Mouse (Mus musculus) neural tube, embryonic 15.5 days (tissue): Measurements from ENCODE around the gene Tpp2. TPM values are rescaled to one million over a fixed set of nuclear protein-coding genes. Genes with fewer than 3 reads are reported as not detected.
"Not testable (repeated sequence)": the region's sequence is repeated elsewhere in the genome, so short reads cannot be mapped to it uniquely, and the experiment has no call there.

Experiments
- ATAC-seq: fragments of 200-750 bp; cut with Nextera tagmentation; 2 replicates; pipeline ENCODE4 v1.8.0; 2017; ENCODE audit warnings: mild to moderate bottlenecking, moderate TSS enrichment, moderate library complexity; ENCODE audit not compliant: low FRiP score
- H3K27ac ChIP-seq: fragments of 300-500 bp; sonication (generic); replicated peaks from 2 replicates; pipeline ENCODE4 v1.5.1; 2015; ENCODE audit warnings: mild to moderate bottlenecking, inconsistent platforms
- H3K27me3 ChIP-seq: fragments of 300-500 bp; sonication (generic); replicated peaks from 2 replicates; pipeline ENCODE4 v1.6.1; 2015; ENCODE audit warnings: inconsistent platforms
- H3K36me3 ChIP-seq: fragments of 300-500 bp; sonication (generic); 2 replicates; pipeline ENCODE4 v1.6.1; 2015; ENCODE audit warnings: inconsistent platforms
- H3K4me1 ChIP-seq: fragments of 300-500 bp; sonication (generic); 2 replicates; pipeline ENCODE4 v1.6.1; 2015; ENCODE audit warnings: inconsistent platforms
- H3K4me2 ChIP-seq: fragments of 300-500 bp; sonication (generic); 2 replicates; pipeline ENCODE4 v1.6.1; 2015; ENCODE audit warnings: inconsistent platforms, mild to moderate bottlenecking, moderate library complexity
- H3K4me3 ChIP-seq: fragments of 300-500 bp; sonication (generic); replicated peaks from 2 replicates; pipeline ENCODE4 v1.5.1; 2015; ENCODE audit warnings: mild to moderate bottlenecking, inconsistent platforms
- H3K9ac ChIP-seq: fragments of 300-500 bp; sonication (generic); replicated peaks from 2 replicates; pipeline ENCODE4 v1.6.1; 2015; ENCODE audit warnings: mild to moderate bottlenecking, inconsistent platforms
- H3K9me3 ChIP-seq: fragments of 300-500 bp; sonication (generic); replicated peaks from 2 replicates; pipeline ENCODE4 v1.6.1; 2016; ENCODE audit warnings: inconsistent platforms
- WGBS: fragments of 180-500 bp; shearing (Covaris S2); methylation state at CpG from one replicate; pipeline ENCODE4 v1.1.7; 2015; ENCODE audit warnings: mixed read lengths; 5-methylcytosine and 5-hydroxymethylcytosine counted together
- microRNA-seq: library from miRNA; unstranded; fragments of <30 nt; microRNA quantifications from one replicate; pipeline ENCODE4, GENCODE M21; 2017
- polyA plus RNA-seq: library from polyadenylated mRNA; unstranded; fragments of >200 nt; fragmentation: Nextera tagmentation; extraction: Ambion mirVana; gene quantifications from 2 replicates; pipeline ENCODE4 v1.2.1, GENCODE M21; 2015

The Tpp2 gene
- polyA plus RNA-seq, 1 experiment from 2014 or later = 60.6 TPM

DNA sequence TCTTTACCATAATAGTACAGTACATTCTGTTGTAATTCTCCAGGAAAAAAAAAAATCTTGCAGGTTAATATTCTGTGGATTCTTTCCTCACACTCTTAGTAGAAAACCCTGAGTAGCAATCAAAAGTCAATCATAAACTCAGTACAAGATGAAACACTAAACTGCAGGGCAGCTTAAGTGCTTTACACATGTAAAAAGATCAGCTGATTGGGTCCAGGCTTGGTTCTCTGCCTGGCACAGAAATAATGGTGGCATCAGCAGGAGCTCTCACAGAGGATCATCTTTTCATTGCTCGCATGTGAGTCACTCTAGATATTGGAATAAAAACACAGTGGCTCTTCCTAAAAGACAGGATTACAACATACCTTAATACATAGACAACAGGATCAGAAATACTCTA is 94.2 kb downstream of the Tpp2 start:
- 93% methylated on average over 1 of the region's 1 CpGs for WGBS
- Histone ChIP-seq H3K4me3 (no peak overlapping the region), H3K36me3 (no peaks in the 10 kb centered on the region), H3K9me3 (no peaks in the 10 kb centered on the region), H3K4me1 (no peaks in the 10 kb centered on the region), H3K4me2 (no peak overlapping the region), H3K27ac (no peak overlapping the region), H3K9ac (no peak overlapping the region), H3K27me3 (no peaks in the 10 kb centered on the region)
- no peak for ATAC-seq

DNA sequence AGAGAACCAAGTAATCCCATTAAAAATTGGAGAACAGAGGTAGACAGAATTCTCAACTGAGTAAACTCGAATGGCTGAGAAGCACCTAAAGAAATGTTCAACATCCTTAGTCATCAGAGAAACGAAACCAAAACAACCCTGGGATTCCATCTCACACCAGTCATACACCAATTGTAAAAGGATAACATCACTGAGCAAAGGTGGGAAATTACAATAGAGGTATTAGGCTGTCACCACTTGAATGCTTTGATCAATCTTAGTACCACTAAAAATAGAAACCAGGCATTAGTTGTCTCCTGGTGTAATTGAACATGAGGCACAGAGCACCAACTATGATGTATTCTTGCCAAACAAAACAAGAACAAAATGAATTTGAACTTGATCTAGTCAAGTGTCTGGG is 98.8 kb downstream of the Tpp2 start:
- 84% methylated on average over 2 of the region's 2 CpGs for WGBS
- no peak for ATAC-seq
- no peaks in the 10 kb centered on the region for H3K36me3 ChIP-seq
- no peak overlapping the region for H3K4me2 ChIP-seq
- no peaks in the 10 kb centered on the region for H3K9me3 ChIP-seq
- no peaks in the 10 kb centered on the region for H3K4me1 ChIP-seq
- no peak overlapping the region for H3K4me3 ChIP-seq
- no peak overlapping the region for H3K9ac ChIP-seq
- no peaks in the 10 kb centered on the region for H3K27me3 ChIP-seq
- H3K27ac ChIP-seq = no peak overlapping the region

- H3K4me1 ChIP-seq = no peaks in the 10 kb centered on the region
- no peak overlapping the region for H3K27ac ChIP-seq
- no peaks in the 10 kb centered on the region for H3K36me3 ChIP-seq
- H3K27me3 ChIP-seq = no peaks in the 10 kb centered on the region
- H3K9me3 ChIP-seq = no peaks in the 10 kb centered on the region
- H3K4me2 ChIP-seq = no peak overlapping the region
- 90% methylated on average over 5 of the region's 5 CpGs for WGBS
- ATAC-seq = no peak
- H3K4me3 ChIP-seq = no peak overlapping the region
- no peak overlapping the region for H3K9ac ChIP-seq
Observed at GRCm38 (mm10) chr1:44032948-44033347, 99.5 kb downstream of the Tpp2 start.

GRCm38 (mm10) chr1:44041797-44042554 is 108.5 kb downstream of the Tpp2 start:
- H3K4me1 ChIP-seq = peaks cover 7% of the 10 kb centered on the region; the same call in 1 of the 2 replicates

GRCm38 (mm10) chr1:44042555-44042915 is 109.1 kb downstream of the Tpp2 start:
- no peaks in the 10 kb centered on the region for H3K27me3 ChIP-seq
- ATAC-seq = peak; percentile 81; the same call in 1 of the 2 replicates
- peak overlapping the region; percentile 84 for H3K4me2 ChIP-seq
- H3K36me3 ChIP-seq = no peaks in the 10 kb centered on the region
- WGBS = under 1% methylated on average over 6 of the region's 6 CpGs
- H3K9me3 ChIP-seq = no peaks in the 10 kb centered on the region
- no peak overlapping the region for H3K27ac ChIP-seq
- peak overlapping the region; percentile 48 for H3K4me3 ChIP-seq
- H3K9ac ChIP-seq = peak overlapping the region; percentile 52
- H3K4me1 ChIP-seq = peaks cover 7% of the 10 kb centered on the region; the same call in 1 of the 2 replicates

More at GRCm38 (mm10) chr1:44041797-44042554, 108.5 kb downstream of the Tpp2 start:
- H3K9me3 ChIP-seq = no peaks in the 10 kb centered on the region
- WGBS = 1% methylated on average over 17 of the region's 17 CpGs
- ATAC-seq = peak; percentile 91
- H3K4me3 ChIP-seq = peak overlapping the region; percentile 48
- no peaks in the 10 kb centered on the region for H3K27me3 ChIP-seq
- H3K4me2 ChIP-seq = peak overlapping the region; percentile 84
- H3K36me3 ChIP-seq = no peaks in the 10 kb centered on the region
- peak overlapping the region; percentile 52 for H3K9ac ChIP-seq
- no peak overlapping the region for H3K27ac ChIP-seq

DNA sequence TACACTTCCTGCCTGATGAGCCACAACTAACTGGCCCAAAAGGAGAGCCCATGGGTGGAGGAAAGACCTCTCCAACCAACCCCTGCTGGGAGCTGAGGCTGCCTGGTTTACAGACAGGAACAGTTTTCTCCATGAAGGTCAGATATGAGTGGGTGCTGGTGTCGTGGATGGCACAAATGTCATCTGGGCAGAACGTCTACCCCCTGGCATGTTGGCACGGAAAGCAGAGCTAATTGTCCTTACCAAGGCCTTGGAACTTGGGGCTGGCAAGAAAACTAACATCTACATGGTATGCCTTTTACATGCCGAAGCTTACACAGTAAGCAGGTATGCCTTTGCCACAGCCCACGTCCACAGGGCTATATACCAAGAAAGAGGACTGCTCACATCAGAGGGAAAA is 112.2 kb downstream of the Tpp2 start:
- H3K27me3 ChIP-seq, H3K36me3 ChIP-seq, H3K9ac ChIP-seq, H3K9me3 ChIP-seq, ATAC-seq, H3K4me1 ChIP-seq, H3K27ac ChIP-seq, H3K4me3 ChIP-seq, H3K4me2 ChIP-seq: not testable (repeated sequence)
- 90% methylated on average over 5 of the region's 5 CpGs for WGBS

- H3K4me2 ChIP-seq = no peak overlapping the region
- H3K4me3 ChIP-seq = no peak overlapping the region
- no peaks in the 10 kb centered on the region for H3K27me3 ChIP-seq
- H3K27ac ChIP-seq = no peak overlapping the region
- H3K9ac ChIP-seq = no peak overlapping the region
- WGBS = 89% methylated on average over 2 of the region's 2 CpGs
- no peaks in the 10 kb centered on the region for H3K36me3 ChIP-seq
- ATAC-seq = no peak
- peaks cover 7% of the 10 kb centered on the region; the same call in 1 of the 2 replicates for H3K4me1 ChIP-seq
- H3K9me3 ChIP-seq = no peaks in the 10 kb centered on the region
Observed at GRCm38 (mm10) chr1:44046556-44046955, 113.1 kb downstream of the Tpp2 start.

Small RNA genes lying within 50 kb of the gene (microRNA-seq; reads per million reads assigned to microRNA genes)
- gene Gm24180 = not detected

Other genes starting within 250 kb of the Tpp2 start
- 27.2 and 30.5 TPM in 2 replicates for gene 1500015O10Rik, start 203.0 kb upstream of the Tpp2 start, polyA plus RNA-seq
- gene Uxs1, start 105.8 kb upstream of the Tpp2 start, polyA plus RNA-seq = 18.7 and 21.9 TPM in 2 replicates
- 1.6 and 2.4 TPM in 2 replicates for gene Mettl21c, start 86.4 kb downstream of the Tpp2 start, polyA plus RNA-seq
- gene Gm8251, start 128.3 kb downstream of the Tpp2 start, polyA plus RNA-seq = 0.05 TPM in 2 replicates
- gene Tex30, start 168.8 kb downstream of the Tpp2 start, polyA plus RNA-seq = 42.6 and 53.8 TPM in 2 replicates
- gene Kdelc1, start 185.2 kb downstream of the Tpp2 start, polyA plus RNA-seq = 27.9 and 29.9 TPM in 2 replicates
- gene Bivm, start 185.3 kb downstream of the Tpp2 start, polyA plus RNA-seq = 24.6 and 28.9 TPM in 2 replicates
- gene Ercc5, start 214.1 kb downstream of the Tpp2 start, polyA plus RNA-seq = 24.2 and 24.4 TPM in 2 replicates